Mouse (Mus musculus): ENCODE results near the gene Sla2. TPM values are rescaled to one million over a fixed set of nuclear protein-coding genes. Genes with fewer than 3 reads are reported as not detected.
"Not testable (repeated sequence)": the region's sequence is repeated elsewhere in the genome, so short reads cannot be mapped to it uniquely, and the experiment has no call there.

Gene Sla2
- total RNA-seq, 2 experiments from 2014 or later = not detected

- DNase-seq (ENCODE audit: low spot score) = no peak
Observed at GRCm38 (mm10) chr2:156901883-156902282, 14.9 kb upstream of the Sla2 start.

GRCm38 (mm10) chr2:156901344-156901743, 14.4 kb upstream of the Sla2 start:
- no peak for DNase-seq (ENCODE audit: low spot score)

GRCm38 (mm10) chr2:156899184-156899583, 12.2 kb upstream of the Sla2 start:
- no peak for DNase-seq (ENCODE audit: low spot score)

- DNase-seq (ENCODE audit: low spot score) = no peak
Observed at GRCm38 (mm10) chr2:156898374-156898773, 11.4 kb upstream of the Sla2 start.

GRCm38 (mm10) chr2:156897034-156897433, 10.0 kb upstream of the Sla2 start:
- DNase-seq (ENCODE audit: low spot score) = no peak

GRCm38 (mm10) chr2:156896384-156896914, 9.5 kb upstream of the Sla2 start:
- DNase-seq (ENCODE audit: low spot score) = no peak

GRCm38 (mm10) chr2:156894496-156895265, 7.7 kb upstream of the Sla2 start:
- DNase-seq (ENCODE audit: low spot score) = no peak

GRCm38 (mm10) chr2:156892821-156893220, 5.8 kb upstream of the Sla2 start:
- no peak for DNase-seq (ENCODE audit: low spot score)

- DNase-seq (ENCODE audit: low spot score) = no peak
Observed at GRCm38 (mm10) chr2:156892240-156892639, 5.2 kb upstream of the Sla2 start.

- DNase-seq (ENCODE audit: low spot score) = no peak
Observed at GRCm38 (mm10) chr2:156888490-156888889, 1.5 kb upstream of the Sla2 start.

- no peak for DNase-seq (ENCODE audit: low spot score)
Observed at GRCm38 (mm10) chr2:156886084-156886631, 834 bp downstream of the Sla2 start.

- DNase-seq (ENCODE audit: low spot score) = not testable (repeated sequence)
Observed at GRCm38 (mm10) chr2:156885666-156886065, 1.3 kb downstream of the Sla2 start.

GRCm38 (mm10) chr2:156884396-156885211, 2.4 kb downstream of the Sla2 start:
- no peak for DNase-seq (ENCODE audit: low spot score)

GRCm38 (mm10) chr2:156882431-156883001, 4.5 kb downstream of the Sla2 start:
- DNase-seq (ENCODE audit: low spot score) = no peak

- DNase-seq (ENCODE audit: low spot score) = no peak
Observed at GRCm38 (mm10) chr2:156879541-156879940, 7.5 kb downstream of the Sla2 start.

GRCm38 (mm10) chr2:156877726-156878125, 9.3 kb downstream of the Sla2 start:
- DNase-seq (ENCODE audit: low spot score) = no peak

GRCm38 (mm10) chr2:156874760-156875510, 12.1 kb downstream of the Sla2 start:
- no peak for DNase-seq (ENCODE audit: low spot score)

- DNase-seq (ENCODE audit: low spot score) = no peak
Observed at GRCm38 (mm10) chr2:156874047-156874759, 12.8 kb downstream of the Sla2 start.

GRCm38 (mm10) chr2:156873629-156874028, 13.4 kb downstream of the Sla2 start:
- peak; percentile 44 for DNase-seq (ENCODE audit: low spot score)

GRCm38 (mm10) chr2:156870519-156870918, 16.5 kb downstream of the Sla2 start:
- peak; percentile 45 for DNase-seq (ENCODE audit: low spot score)
